ENCODE assay signal across 8 mouse cellular contexts in genomic region chr6:93985111-93985510, GRCm38 (mm10).
DNase-seq lines count a peak whose midpoint lies in the region; ATAC-seq and TF ChIP-seq lines count a peak whose summit lies in the region.
"Had no signal": no experiment of that assay in that cellular context is flagged by ENCODE, and none has a peak within 500 bp of the region (broad histone marks: within the 10 kb centered on the region; RNA-seq: fewer than 3 reads in every experiment).

No protein-coding gene starts in this region.

- no peaks in the 10 kb centered on the region for H3K36me3 ChIP-seq in liver, adult 2 months (ENCODE audit: control insufficient read depth, insufficient read depth, low read length)
- no peaks in the 10 kb centered on the region for H3K36me3 ChIP-seq in liver, embryonic 12.5 days
- no peaks in the 10 kb centered on the region for H3K36me3 ChIP-seq in embryonic facial prominence, embryonic 11.5 days (replicated peaks; ENCODE audit: control insufficient read depth, insufficient read depth, low read depth, low read length)
- no peaks in the 10 kb centered on the region for H3K36me3 ChIP-seq in intestine, embryonic 15.5 days
- H3K36me3 ChIP-seq: embryonic facial prominence, embryonic 15.5 days had no signal

- H3K27ac ChIP-seq in liver, adult 2 months (replicated peaks; ENCODE audit: insufficient read depth, low read depth, low read length): no peak overlapping the region
- H3K27ac ChIP-seq in liver, embryonic 12.5 days: no peak overlapping the region
- no peak overlapping the region for H3K27ac ChIP-seq in embryonic facial prominence, embryonic 11.5 days (replicated peaks; ENCODE audit: low read depth, low read length)
- H3K27ac ChIP-seq in intestine, embryonic 15.5 days: no peak overlapping the region
- H3K27ac ChIP-seq: embryonic facial prominence, embryonic 15.5 days had no signal

- peak; percentile 68; the same call in 1 of the 2 replicates for TF ChIP-seq CTCF in liver, adult 2 months (IDR thresholded peaks at IDR 0.05; ENCODE audit: low read depth, low read length)
- peak; percentile 89 for TF ChIP-seq CTCF in Patski (IDR thresholded peaks at IDR 0.05)
- peak; percentile 74 for TF ChIP-seq CTCF in lung, adult 2 months (IDR thresholded peaks at IDR 0.05; ENCODE audit: insufficient read depth, low read length)

- peaks cover 3% of the 10 kb centered on the region; the same call in 1 of the 2 replicates for H3K4me1 ChIP-seq in liver, adult 2 months (ENCODE audit: control insufficient read depth, insufficient read depth, low read length)
- H3K4me1 ChIP-seq in liver, embryonic 12.5 days: 0 out of 2 replicates have a peak, but pooled peaks cover 3% of the 10 kb centered on the region
- H3K4me1 ChIP-seq in embryonic facial prominence, embryonic 11.5 days (ENCODE audit: control insufficient read depth, insufficient read depth, low read length): no peaks in the 10 kb centered on the region
- peaks cover 2% of the 10 kb centered on the region; the same call in 1 of the 2 replicates for H3K4me1 ChIP-seq in lung, adult 2 months (ENCODE audit: control insufficient read depth, insufficient read depth, low read length)
- no peaks in the 10 kb centered on the region for H3K4me1 ChIP-seq in intestine, embryonic 15.5 days (replicated peaks)

- 63% methylated on average over 9 of the region's 9 CpGs for WGBS in liver, adult 2 months
- 48% methylated on average over 9 of the region's 9 CpGs for WGBS in liver, embryonic 12.5 days (ENCODE audit: insufficient replicate concordance)
- 53% methylated on average over 9 of the region's 9 CpGs for WGBS in embryonic facial prominence, embryonic 11.5 days
- 54% methylated on average over 9 of the region's 9 CpGs for WGBS in lung, adult 2 months
- 70% methylated on average over 9 of the region's 9 CpGs for WGBS in intestine, embryonic 15.5 days

- in situ Hi-C loops in Patski (cut with MboI; ENCODE audit: low pct_unique_long_range_greater_than_20kb): loop anchor here (5.0 to 25.0 kb wide), 2 partner anchors 223 to 1198 kb away; no protein-coding TSS in a partner anchor

- H3K4me2 ChIP-seq in liver, embryonic 12.5 days: no peak overlapping the region
- H3K4me2 ChIP-seq in embryonic facial prominence, embryonic 11.5 days (ENCODE audit: low read depth, low read length): no peak overlapping the region
- no peak overlapping the region for H3K4me2 ChIP-seq in intestine, embryonic 15.5 days (replicated peaks)
- H3K4me2 ChIP-seq: embryonic facial prominence, embryonic 15.5 days had no signal

- POLR2A ChIA-PET in Patski (lab: Charles Lee): no interaction called here

- H3K9me3 ChIP-seq in liver, embryonic 12.5 days (replicated peaks): no peaks in the 10 kb centered on the region
- no peaks in the 10 kb centered on the region for H3K9me3 ChIP-seq in embryonic facial prominence, embryonic 11.5 days (replicated peaks; ENCODE audit: control insufficient read depth, low read length)
- no peaks in the 10 kb centered on the region for H3K9me3 ChIP-seq in intestine, embryonic 15.5 days
- H3K9me3 ChIP-seq: embryonic facial prominence, embryonic 15.5 days had no signal

- peak; percentile 22 for DNase-seq in liver, adult 2 months (ENCODE audit: extremely low read depth, low read depth, low spot score)
- DNase-seq in Patski (ENCODE audit: low read depth, low spot score): no peak
- DNase-seq in adrenal gland, postnatal 36 days: peak; percentile 53 to 61
- peak; percentile 35 for DNase-seq in embryonic facial prominence, embryonic 11.5 days (ENCODE audit: low spot score)
- peak; percentile 24 for DNase-seq in lung, adult 2 months

- CTCF ChIA-PET in Patski (lab: Charles Lee): interaction anchor here (0.8 to 2.1 kb wide), 5 partner anchors 10 to 228 kb away, joined by 3 to 10 read pairs (median 4); no protein-coding TSS in a partner anchor

- H3K4me3 ChIP-seq in liver, adult 2 months (ENCODE audit: insufficient read depth, low read depth, low read length): no peak overlapping the region
- no peak overlapping the region for H3K4me3 ChIP-seq in liver, embryonic 12.5 days
- no peak overlapping the region for H3K4me3 ChIP-seq in embryonic facial prominence, embryonic 11.5 days (ENCODE audit: low read depth, low read length)
- H3K4me3 ChIP-seq in lung, adult 2 months (replicated peaks; ENCODE audit: extremely low read depth, low read depth, low read length): no peak overlapping the region
- H3K4me3 ChIP-seq in intestine, embryonic 15.5 days (replicated peaks): no peak overlapping the region
- H3K4me3 ChIP-seq: embryonic facial prominence, embryonic 15.5 days had no signal

- peaks cover 5% of the 10 kb centered on the region; the same call in 1 of the 2 replicates for H3K79me2 ChIP-seq in liver, adult 2 months (ENCODE audit: control insufficient read depth, insufficient read depth, low read length)

- no peaks in the 10 kb centered on the region for H3K27me3 ChIP-seq in liver, adult 2 months (ENCODE audit: control insufficient read depth, insufficient read depth, low read length)
- H3K27me3 ChIP-seq in liver, embryonic 12.5 days (replicated peaks): no peaks in the 10 kb centered on the region
- H3K27me3 ChIP-seq in Patski: no peaks in the 10 kb centered on the region
- H3K27me3 ChIP-seq in embryonic facial prominence, embryonic 11.5 days (ENCODE audit: control insufficient read depth, insufficient read depth, low read length): no peaks in the 10 kb centered on the region
- H3K27me3 ChIP-seq in intestine, embryonic 15.5 days (replicated peaks): no peaks in the 10 kb centered on the region
- H3K27me3 ChIP-seq: embryonic facial prominence, embryonic 15.5 days had no signal

- no peak overlapping the region for H3K9ac ChIP-seq in liver, adult 2 months (ENCODE audit: low read depth, low read length)
- H3K9ac ChIP-seq in liver, embryonic 12.5 days: no peak overlapping the region
- no peak overlapping the region for H3K9ac ChIP-seq in embryonic facial prominence, embryonic 11.5 days (replicated peaks; ENCODE audit: low read length)
- H3K9ac ChIP-seq in intestine, embryonic 15.5 days: no peak overlapping the region
- H3K9ac ChIP-seq: embryonic facial prominence, embryonic 15.5 days had no signal

- TF ChIP-seq POLR2A in liver, adult 2 months (IDR thresholded peaks at IDR 0.05; ENCODE audit: extremely low read depth, insufficient read depth, low read length): no peak
- TF ChIP-seq POLR2A in lung, adult 2 months (IDR thresholded peaks at IDR 0.05; ENCODE audit: borderline replicate concordance, extremely low read depth, low read depth, low read length): no peak

- ATAC-seq in liver, embryonic 12.5 days: no peak
- ATAC-seq in Patski: no peak
- no peak for ATAC-seq in embryonic facial prominence, embryonic 11.5 days (replicated peaks; ENCODE audit: insufficient number of reproducible peaks, low FRiP score, low TSS enrichment, low read depth)
- no peak for ATAC-seq in intestine, embryonic 15.5 days
